Mouse (Mus musculus) heart, embryonic 14.5 days (tissue): ENCODE measurements around the gene Cela2a. TPM values are rescaled to one million over a fixed set of nuclear protein-coding genes. Genes with fewer than 3 reads are reported as not detected.

Experiments
- ATAC-seq: fragments of 200-750 bp; cut with Nextera tagmentation; 2 replicates; pipeline ENCODE4 v1.8.0; 2017; ENCODE audit warnings: low read depth, moderate TSS enrichment; ENCODE audit not compliant: insufficient number of reproducible peaks, insufficient read depth, low FRiP score
- H3K27ac ChIP-seq, 2 experiments: fragments of 200-500 bp in 1 of 2; fragments of 300-500 bp in 1 of 2; sonication (generic) in 1 of 2; replicated peaks in 1 of 2; 2 replicates each; pipeline ENCODE4 v1.5.1; 2012 to 2014; ENCODE audit warnings: low read depth in 2 of 2, low read length in 2 of 2, control low read depth in 1 of 2, mild to moderate bottlenecking in 1 of 2, mixed read lengths in 1 of 2; ENCODE audit not compliant: control insufficient read depth in 1 of 2, insufficient read depth in 1 of 2
- H3K27me3 ChIP-seq: fragments of 300-500 bp; sonication (generic); 2 replicates; pipeline ENCODE4 v1.6.1; 2014; ENCODE audit warnings: mild to moderate bottlenecking, low read length, control low read depth; ENCODE audit not compliant: control insufficient read depth, insufficient read depth
- H3K36me3 ChIP-seq: fragments of 300-500 bp; sonication (generic); 2 replicates; pipeline ENCODE4 v1.6.1; 2014; ENCODE audit warnings: mild to moderate bottlenecking, control low read depth, low read length, mixed read lengths; ENCODE audit not compliant: control insufficient read depth, insufficient read depth
- H3K4me1 ChIP-seq, 2 experiments: fragments of 200-500 bp in 1 of 2; fragments of 300-500 bp in 1 of 2; sonication (generic) in 1 of 2; 2 replicates each; pipeline ENCODE4 v1.6.1; 2012 to 2014; ENCODE audit warnings: low read length in 2 of 2, control low read depth in 1 of 2, mixed read lengths in 1 of 2; ENCODE audit not compliant: control insufficient read depth in 2 of 2, insufficient read depth in 2 of 2
- H3K4me2 ChIP-seq: fragments of 300-500 bp; sonication (generic); 2 replicates; pipeline ENCODE4 v1.6.1; 2014; ENCODE audit warnings: mild to moderate bottlenecking, low read length
- H3K4me3 ChIP-seq, 2 experiments: fragments of 200-500 bp in 1 of 2; fragments of 300-500 bp in 1 of 2; sonication (generic) in 1 of 2; 2 replicates each; pipeline ENCODE4 v1.5.1; 2012 to 2014; ENCODE audit warnings: low read length in 2 of 2, mild to moderate bottlenecking in 2 of 2, control low read depth in 1 of 2, low read depth in 1 of 2, moderate library complexity in 1 of 2; ENCODE audit not compliant: control insufficient read depth in 1 of 2, insufficient read depth in 1 of 2
- H3K9ac ChIP-seq: fragments of 300-500 bp; sonication (generic); 2 replicates; pipeline ENCODE4 v1.6.1; 2014; ENCODE audit warnings: mild to moderate bottlenecking, low read length
- H3K9me3 ChIP-seq: fragments of 300-500 bp; sonication (generic); 2 replicates; pipeline ENCODE4 v1.6.1; 2016; ENCODE audit warnings: low read length, control low read depth; ENCODE audit not compliant: control insufficient read depth
- WGBS: fragments of 180-500 bp; shearing (Covaris S2); extraction: QIAGEN DNeasy Blood & Tissue Kit; methylation state at CpG from one replicate; pipeline ENCODE4 v1.1.7; 2014; 5-methylcytosine and 5-hydroxymethylcytosine counted together
- polyA plus RNA-seq: library from polyadenylated mRNA; unstranded; fragments of >200 nt; fragmentation: Nextera tagmentation; extraction: Ambion mirVana; gene quantifications from 2 replicates; pipeline ENCODE4 v1.2.1, GENCODE M21; 2014

Gene Cela2a
- polyA plus RNA-seq, 1 experiment from 2014 or later: not detected

DNA sequence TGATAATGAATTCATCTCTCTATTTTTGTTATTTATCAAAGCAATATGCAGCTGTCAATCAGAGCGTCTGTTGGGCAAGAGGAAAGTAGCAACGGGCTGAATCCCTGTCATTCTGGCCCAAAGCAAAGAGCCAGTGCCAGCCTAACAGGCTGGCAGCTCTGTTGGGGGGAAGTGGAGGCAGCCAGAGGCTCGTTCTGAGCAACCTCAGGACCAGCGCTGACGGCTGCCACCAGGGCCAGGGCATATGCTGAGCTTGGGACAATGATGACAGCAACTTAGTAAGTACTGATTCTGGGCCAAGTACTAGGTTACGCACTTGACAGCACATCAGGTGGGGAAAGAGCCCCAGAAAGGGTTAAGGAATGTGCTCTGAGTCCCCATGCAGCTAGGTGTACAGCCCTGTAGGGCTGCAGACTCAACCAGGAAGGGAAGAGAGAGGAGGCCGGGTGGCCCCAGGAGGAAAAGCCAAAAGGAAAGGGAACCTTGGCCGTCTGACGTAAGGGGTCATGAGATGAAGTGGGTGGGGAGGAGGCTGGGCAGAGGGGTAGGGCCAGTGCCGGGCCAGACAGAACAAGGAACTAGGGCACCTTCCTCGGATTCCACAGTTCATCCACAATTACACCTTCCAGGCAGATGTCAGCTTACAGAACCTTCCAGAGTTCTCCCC, 44.8 kb upstream of the Cela2a start:
- Histone ChIP-seq H3K4me1 (peaks cover 63 to 84% of the 10 kb centered on the region in 2 experiments), H3K4me2 (no peak overlapping the region), H3K9me3 (no peaks in the 10 kb centered on the region), H3K36me3 (peaks cover 25% of the 10 kb centered on the region), H3K27ac (no peak overlapping the region), H3K4me3 (no peak overlapping the region), H3K9ac (no peak overlapping the region), H3K27me3 (no peaks in the 10 kb centered on the region)
- WGBS: 65% methylated on average over 11 of the region's 11 CpGs
- ATAC-seq: no peak

DNA sequence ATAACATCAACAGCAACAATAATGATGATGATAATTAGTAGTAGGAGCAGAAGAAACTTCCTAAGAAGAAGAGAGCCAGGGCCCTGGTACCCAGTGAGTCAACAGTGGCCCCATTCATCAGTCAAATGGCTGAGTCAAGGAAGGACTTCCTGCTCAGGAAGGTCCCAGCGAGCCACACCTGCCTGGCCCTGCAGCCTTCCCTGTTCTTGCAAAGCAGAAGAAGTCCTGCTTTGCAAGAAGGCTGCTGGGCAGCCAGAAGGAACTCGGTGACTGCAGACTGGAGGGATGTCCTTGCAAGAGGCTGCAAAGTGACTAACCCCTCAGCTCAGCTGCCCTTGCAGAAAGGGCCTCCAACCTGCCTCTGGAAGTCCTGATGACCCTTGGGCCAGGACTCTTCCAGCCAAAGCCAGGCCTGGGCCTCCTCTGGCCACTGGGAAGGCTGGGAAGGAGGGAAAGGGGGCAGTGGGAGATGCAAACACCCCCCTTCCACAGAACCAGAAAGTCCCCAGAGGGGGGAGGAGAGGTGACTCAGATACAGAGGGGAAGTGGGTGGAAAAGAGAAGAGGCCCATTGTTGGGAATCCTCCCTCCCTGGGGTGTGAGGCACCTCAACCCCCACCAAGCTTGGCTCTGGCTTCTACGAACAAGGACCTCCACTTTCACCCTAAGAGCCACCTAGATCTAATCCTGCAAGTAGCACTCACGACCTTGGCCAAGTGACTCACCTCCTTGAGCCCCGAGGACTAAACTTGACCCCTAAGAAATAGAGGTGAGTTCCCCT, 43.7 kb upstream of the Cela2a start:
- Histone ChIP-seq H3K4me3 (no peak overlapping the region), H3K4me2 (no peak overlapping the region), H3K36me3 (peaks cover 31% of the 10 kb centered on the region), H3K27me3 (no peaks in the 10 kb centered on the region), H3K9me3 (no peaks in the 10 kb centered on the region), H3K27ac (0 out of 4 replicates have a peak overlapping the region, but pooled peaks of 1 of the 2 experiments have one; percentile 38), H3K9ac (peak overlapping the region; percentile 3; the same call in 1 of the 2 replicates), H3K4me1 (peaks cover 62 to 79% of the 10 kb centered on the region in 2 experiments)
- 41% methylated on average over 5 of the region's 5 CpGs for WGBS
- ATAC-seq: no peak

DNA sequence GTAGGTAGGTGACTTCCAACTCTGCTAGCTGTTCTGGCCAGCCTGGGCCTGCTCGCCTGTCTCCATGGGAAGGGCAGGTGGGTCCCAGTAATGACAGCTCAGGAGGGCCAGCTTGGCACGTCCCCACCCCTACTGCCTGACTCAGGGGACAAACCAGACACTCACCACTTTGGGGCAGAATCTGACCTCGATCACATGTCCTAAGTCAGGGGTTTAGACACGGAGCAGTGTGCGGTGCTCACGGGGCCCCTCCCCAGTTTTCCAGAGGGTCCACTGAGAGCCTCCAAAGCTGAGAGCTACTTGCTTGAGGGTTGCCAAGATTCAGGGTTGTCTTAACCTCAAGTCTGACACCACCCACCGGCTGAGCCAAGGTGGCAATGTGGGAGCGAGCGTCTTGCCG, 42.1 kb upstream of the Cela2a start:
- 70% methylated on average over 10 of the region's 10 CpGs for WGBS
- peak overlapping the region; percentile 91 to 92 for H3K27ac ChIP-seq
- no peak overlapping the region for H3K4me3 ChIP-seq
- no peak for ATAC-seq
- H3K4me2 ChIP-seq: no peak overlapping the region
- no peaks in the 10 kb centered on the region for H3K27me3 ChIP-seq
- H3K9me3 ChIP-seq: no peaks in the 10 kb centered on the region
- peaks cover 69 to 80% of the 10 kb centered on the region in 2 experiments for H3K4me1 ChIP-seq
- peaks cover 34% of the 10 kb centered on the region for H3K36me3 ChIP-seq
- H3K9ac ChIP-seq: peak overlapping the region; percentile 38; the same call in 1 of the 2 replicates

DNA sequence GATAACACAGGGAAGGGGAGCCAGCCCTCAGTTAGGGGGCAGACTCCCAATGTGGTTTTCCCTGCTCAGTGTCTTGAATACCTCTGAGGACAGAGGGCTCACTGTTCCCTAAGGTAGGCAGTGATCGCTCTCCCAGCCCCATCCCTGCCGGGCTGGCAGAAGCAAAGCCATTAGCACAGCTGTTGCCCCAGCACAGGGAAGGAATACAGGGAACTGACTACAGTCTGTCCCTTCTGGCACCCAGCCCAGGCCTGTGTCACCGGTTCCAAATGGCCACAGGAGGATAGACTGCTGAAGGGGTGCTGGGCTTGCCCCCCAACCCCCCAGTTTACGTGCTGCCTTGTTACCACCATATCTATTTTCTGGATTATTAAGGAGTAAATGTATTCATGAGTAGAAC, 41.5 kb upstream of the Cela2a start:
- 13% methylated on average over 4 of the region's 4 CpGs for WGBS
- H3K4me1 ChIP-seq: peaks cover 65 to 78% of the 10 kb centered on the region in 2 experiments
- H3K27ac ChIP-seq: peak overlapping the region; percentile 91 to 92
- H3K27me3 ChIP-seq: no peaks in the 10 kb centered on the region
- peaks cover 35% of the 10 kb centered on the region for H3K36me3 ChIP-seq
- H3K9ac ChIP-seq: peak overlapping the region; percentile 38
- H3K9me3 ChIP-seq: no peaks in the 10 kb centered on the region
- peak overlapping the region; percentile 54 for H3K4me2 ChIP-seq
- no peak overlapping the region for H3K4me3 ChIP-seq
- peak; percentile 23 for ATAC-seq

DNA sequence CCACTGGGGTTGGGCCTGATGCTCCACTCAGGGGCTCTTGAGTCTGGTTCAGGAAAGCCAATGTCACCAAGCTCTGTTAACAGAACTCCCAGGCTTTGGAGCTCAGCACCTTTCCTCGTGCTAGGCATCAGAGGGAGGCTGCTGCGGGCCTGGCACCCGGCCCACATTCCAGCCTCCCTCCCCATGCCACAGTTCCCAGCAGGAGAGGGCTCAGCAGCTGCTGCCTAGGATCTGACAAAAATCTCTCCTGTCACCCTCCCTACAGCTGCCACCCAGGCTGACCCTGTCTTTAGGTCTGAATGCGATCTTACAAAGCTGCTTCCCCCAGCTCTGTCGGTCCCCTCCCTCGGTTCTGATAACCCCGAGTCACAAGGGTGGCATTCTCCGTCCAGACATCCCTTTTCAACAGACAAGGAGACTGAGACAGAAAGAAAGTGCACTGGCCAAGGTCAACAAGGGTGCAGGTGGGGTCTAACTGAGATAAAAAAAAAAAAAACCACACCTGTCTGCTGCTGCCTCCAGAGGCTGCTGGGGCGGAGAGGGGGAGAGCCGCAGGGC, 41.1 kb upstream of the Cela2a start:
- H3K4me3 ChIP-seq: no peak overlapping the region
- peak overlapping the region; percentile 54 for H3K4me2 ChIP-seq
- H3K9ac ChIP-seq: peak overlapping the region; percentile 38
- peaks cover 61 to 73% of the 10 kb centered on the region in 2 experiments for H3K4me1 ChIP-seq
- H3K27ac ChIP-seq: peak overlapping the region; percentile 91 to 92
- ATAC-seq: peak; percentile 70
- H3K36me3 ChIP-seq: peaks cover 40% of the 10 kb centered on the region
- 7% methylated on average over 10 of the region's 10 CpGs for WGBS
- no peaks in the 10 kb centered on the region for H3K27me3 ChIP-seq
- H3K9me3 ChIP-seq: no peaks in the 10 kb centered on the region

DNA sequence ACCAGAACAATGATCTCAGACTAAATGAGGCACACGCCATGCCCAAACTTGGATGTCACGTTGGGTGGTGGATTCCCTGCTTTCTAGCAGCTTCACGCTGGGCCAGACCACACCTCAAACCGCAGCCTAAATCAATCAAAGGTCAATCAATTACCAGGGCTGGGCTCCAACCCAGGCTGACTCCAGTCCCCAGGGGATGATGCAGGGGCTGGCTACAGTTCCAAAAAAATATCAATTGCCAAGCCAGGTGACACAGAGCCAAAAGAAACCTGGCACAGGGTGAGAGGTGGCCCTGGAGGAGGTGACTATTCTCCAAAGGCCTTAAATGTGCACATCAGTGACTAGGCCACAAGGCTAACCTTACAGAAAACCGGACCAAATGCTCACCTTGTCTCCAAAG, 39.6 kb upstream of the Cela2a start:
- peaks cover 51 to 59% of the 10 kb centered on the region in 2 experiments for H3K4me1 ChIP-seq
- no peaks in the 10 kb centered on the region for H3K9me3 ChIP-seq
- no peak overlapping the region for H3K9ac ChIP-seq
- H3K4me2 ChIP-seq: no peak overlapping the region
- no peak overlapping the region for H3K4me3 ChIP-seq
- H3K27ac ChIP-seq: peak overlapping the region in 1 of 2 experiments; percentile 91; a peak in 2 of 4 replicates
- no peaks in the 10 kb centered on the region for H3K27me3 ChIP-seq
- ATAC-seq: no peak
- 90% methylated on average over 5 of the region's 5 CpGs for WGBS
- peaks cover 41% of the 10 kb centered on the region for H3K36me3 ChIP-seq

DNA sequence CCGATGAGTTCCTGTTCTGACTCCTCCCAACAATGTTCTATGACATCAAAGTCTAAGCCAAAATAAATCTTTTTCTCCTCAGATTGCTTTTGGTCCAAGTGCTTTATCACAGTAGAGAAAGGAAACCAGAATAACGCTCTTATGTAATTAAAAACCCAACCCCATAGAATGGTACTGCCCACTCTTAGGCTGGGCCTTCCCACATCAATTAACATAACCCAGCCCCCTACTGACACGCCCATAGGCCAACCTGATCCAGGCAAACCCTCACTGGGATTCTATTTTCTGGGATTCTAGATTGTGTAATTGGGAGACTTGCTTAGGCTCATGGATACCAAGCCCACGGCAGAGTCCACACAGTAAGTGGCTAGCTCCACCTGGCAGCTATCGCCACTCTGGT, 39.0 kb upstream of the Cela2a start:
- Histone ChIP-seq H3K27ac (no peak overlapping the region), H3K9me3 (no peaks in the 10 kb centered on the region), H3K4me2 (no peak overlapping the region), H3K9ac (no peak overlapping the region), H3K4me3 (no peak overlapping the region), H3K4me1 (peaks cover 48 to 53% of the 10 kb centered on the region in 2 experiments), H3K36me3 (peaks cover 41% of the 10 kb centered on the region), H3K27me3 (no peaks in the 10 kb centered on the region)
- WGBS: 95% methylated on average over 5 of the region's 5 CpGs
- no peak for ATAC-seq
